Mouse (Mus musculus) CH12.LX (cell line): ENCODE measurements at regions not wholly inside any gene's neighbourhood (a gene's known extent, or its start where the extent isn't known, plus 50 kb on each side); places are given as distances from the start of the nearest gene placed in this dataset.

ENCODE experiments used
- CTCF ChIP-seq, 2 experiments: IDR thresholded peaks in 1 of 2; conservative IDR thresholded peaks in 1 of 2; 2 replicates each; pipeline ENCODE4 v1.5.1; 2011 to 2012; ENCODE audit warnings: low read depth in 2 of 2, low read length in 2 of 2, improper control_type of control experiment in 1 of 2, inconsistent platforms in 1 of 2, mild to moderate bottlenecking in 1 of 2, moderate library complexity in 1 of 2
- EP300 ChIP-seq: IDR thresholded peaks from 2 replicates; pipeline ENCODE4 v1.6.1; 2011; ENCODE audit warnings: low read length, improper control_type of control experiment
- KAT2A ChIP-seq: IDR thresholded peaks from 2 replicates; pipeline ENCODE4 v1.6.1; 2012; ENCODE audit warnings: low read length, improper control_type of control experiment, inconsistent platforms; ENCODE audit not compliant: insufficient replicate concordance
- MAX ChIP-seq: IDR thresholded peaks from 2 replicates; pipeline ENCODE4 v1.6.1; 2011; ENCODE audit warnings: low read length, improper control_type of control experiment
- NELFE ChIP-seq: IDR thresholded peaks from 2 replicates; pipeline ENCODE4 v1.6.1; 2011; ENCODE audit warnings: low read depth, low read length, improper control_type of control experiment
- POLR2A ChIP-seq: IDR thresholded peaks from 2 replicates; pipeline ENCODE4 v1.6.1; 2011; ENCODE audit warnings: low read depth, mild to moderate bottlenecking, improper control_type of control experiment, low read length
- TCF12 ChIP-seq: IDR thresholded peaks from 2 replicates; pipeline ENCODE4 v1.6.1; 2014; ENCODE audit warnings: low read depth, mild to moderate bottlenecking, inconsistent platforms, low read length, improper control_type of control experiment
- UBTF ChIP-seq: IDR thresholded peaks from 2 replicates; pipeline ENCODE4 v1.6.1; 2012; ENCODE audit warnings: low read depth, mild to moderate bottlenecking, inconsistent platforms, low read length, improper control_type of control experiment, moderate library complexity
- USF1 ChIP-seq: IDR thresholded peaks from 2 replicates; pipeline ENCODE4 v1.6.1; 2014; ENCODE audit warnings: low read depth, mild to moderate bottlenecking, inconsistent platforms, low read length, improper control_type of control experiment
- ZNF384 ChIP-seq: IDR thresholded peaks from 2 replicates; pipeline ENCODE4 v1.6.1; 2012; ENCODE audit warnings: low read depth, low read length, improper control_type of control experiment, inconsistent platforms

DNA sequence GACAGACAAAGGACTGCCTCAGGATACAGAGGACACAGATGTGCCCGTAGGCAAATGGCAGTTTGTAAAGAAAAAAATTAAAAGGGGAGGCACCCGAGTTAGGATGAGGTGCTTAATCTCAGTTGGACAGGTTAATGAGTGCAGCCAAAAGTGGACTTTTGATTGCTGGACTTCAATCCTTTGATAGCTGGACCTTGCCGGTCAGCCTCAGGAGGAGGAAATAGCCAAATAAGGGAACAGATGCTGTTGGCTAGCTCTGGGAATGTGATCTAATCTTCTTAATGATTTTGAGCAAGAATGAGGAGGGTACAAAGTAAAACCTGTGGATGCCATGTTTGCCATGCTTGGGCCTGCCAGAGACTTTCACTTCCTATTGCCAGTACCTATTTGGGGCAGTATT is 103.5 kb upstream of the Ado start:
- TF ChIP-seq MAX (no peak), USF1 (no peak), KAT2A (no peak), EP300 (no peak), NELFE (no peak), POLR2A (no peak), TCF12 (no peak), ZNF384 (no peak), CTCF (conservative IDR thresholded peaks at IDR 0.05 in 1 of 2, IDR thresholded peaks at IDR 0.05 in 1 of 2; ENCODE audit: low read depth in 2 of 2, low read length in 2 of 2) (no peak), UBTF (no peak)
